Mouse (Mus musculus) liver, embryonic 16.5 days (tissue): ENCODE measurements around the gene Pus10. TPM values are rescaled to one million over a fixed set of nuclear protein-coding genes. Genes with fewer than 3 reads are reported as not detected.

ENCODE experiments used
- ATAC-seq: fragments of 200-750 bp; cut with Nextera tagmentation; 2 replicates; pipeline ENCODE4 v1.8.0; 2017; ENCODE audit warnings: low read depth, mild to moderate bottlenecking, moderate number of reproducible peaks, moderate library complexity
- H3K27ac ChIP-seq: fragments of 300-500 bp; sonication (generic); 2 replicates; pipeline ENCODE4 v1.5.1; 2014; ENCODE audit warnings: mild to moderate bottlenecking, low read length
- H3K27me3 ChIP-seq: fragments of 300-500 bp; sonication (generic); 2 replicates; pipeline ENCODE4 v1.6.1; 2014; ENCODE audit warnings: low read depth, low read length, mixed read lengths; ENCODE audit not compliant: control insufficient read depth, insufficient read depth
- H3K36me3 ChIP-seq: fragments of 300-500 bp; sonication (generic); 2 replicates; pipeline ENCODE4 v1.6.1; 2014; ENCODE audit warnings: mild to moderate bottlenecking; ENCODE audit not compliant: control insufficient read depth, insufficient read depth
- H3K4me1 ChIP-seq: fragments of 300-500 bp; sonication (generic); 2 replicates; pipeline ENCODE4 v1.6.1; 2014; ENCODE audit warnings: low read depth, low read length, mixed read lengths; ENCODE audit not compliant: control insufficient read depth
- H3K4me2 ChIP-seq: fragments of 300-500 bp; sonication (generic); 2 replicates; pipeline ENCODE4 v1.6.1; 2014; ENCODE audit warnings: low read depth, low read length, mixed read lengths
- H3K4me3 ChIP-seq: fragments of 300-500 bp; sonication (generic); 2 replicates; pipeline ENCODE4 v1.5.1; 2014; ENCODE audit warnings: low read depth, mild to moderate bottlenecking, low read length
- H3K9ac ChIP-seq: fragments of 300-500 bp; sonication (generic); 2 replicates; pipeline ENCODE4 v1.6.1; 2014; ENCODE audit warnings: low read depth, low read length
- H3K9me3 ChIP-seq: fragments of 300-500 bp; sonication (generic); replicated peaks from 2 replicates; pipeline ENCODE4 v1.6.1; 2016; ENCODE audit warnings: low read length; ENCODE audit not compliant: control insufficient read depth
- WGBS: fragments of 180-500 bp; shearing (Covaris S2); extraction: QIAGEN DNeasy Blood & Tissue Kit; methylation state at CpG from one replicate; pipeline ENCODE4 v1.1.7; 2014; ENCODE audit not compliant: insufficient replicate concordance; 5-methylcytosine and 5-hydroxymethylcytosine counted together
- polyA plus RNA-seq: library from polyadenylated mRNA; unstranded; fragments of >200 nt; fragmentation: Nextera tagmentation; extraction: Ambion mirVana; gene quantifications from 2 replicates; pipeline ENCODE4 v1.2.1, GENCODE M21; 2015

Pus10 gene
- polyA plus RNA-seq: 9.7 and 11.4 TPM in 2 replicates

GRCm38 (mm10) chr11:23665311-23665786 lies at the start of gene Pus10:
Pus10 (plus strand) TSS chr11:23665674.
- Histone ChIP-seq H3K27ac (peak within 1 kb of the TSS; percentile 92), H3K4me3 (peak within 1 kb of the TSS; percentile 91), H3K27me3 (no peaks in the 10 kb centered on the region), H3K4me2 (peak within 1 kb of the TSS; percentile 88), H3K4me1 (peaks cover 4% of the 10 kb centered on the region), H3K9ac (peak within 1 kb of the TSS; percentile 96), H3K9me3 (no peaks in the 10 kb centered on the region), H3K36me3 (no peaks in the 10 kb centered on the region)
- WGBS: under 1% methylated on average over 40 of the region's 40 CpGs
- ATAC-seq: peak; percentile 47

GRCm38 (mm10) chr11:23618995-23619394 lies 46.5 kb upstream of the Pus10 start:
- Histone ChIP-seq H3K9ac (no peak overlapping the region), H3K4me2 (no peak overlapping the region)
- WGBS: 44% methylated on average over 5 of the region's 5 CpGs

GRCm38 (mm10) chr11:23630664-23631063 lies 34.8 kb upstream of the Pus10 start:
- H3K36me3 ChIP-seq: no peaks in the 10 kb centered on the region

More at GRCm38 (mm10) chr11:23618995-23619394, 46.5 kb upstream of the Pus10 start:
- no peaks in the 10 kb centered on the region for H3K36me3 ChIP-seq
- no peak overlapping the region for H3K27ac ChIP-seq
- H3K4me1 ChIP-seq: no peaks in the 10 kb centered on the region
- H3K27me3 ChIP-seq: no peaks in the 10 kb centered on the region
- ATAC-seq: no peak
- H3K4me3 ChIP-seq: no peak overlapping the region
- H3K9me3 ChIP-seq: no peaks in the 10 kb centered on the region

GRCm38 (mm10) chr11:23632945-23633878 lies 32.3 kb upstream of the Pus10 start, which contains the start of gene 0610010F05Rik:
0610010F05Rik (minus strand) TSS chr11:23633639.
- Histone ChIP-seq H3K9me3 (no peaks in the 10 kb centered on the region), H3K4me3 (peak within 1 kb of the TSS; percentile 90), H3K27ac (peak within 1 kb of the TSS; percentile 85), H3K27me3 (no peaks in the 10 kb centered on the region), H3K4me1 (peaks cover 12% of the 10 kb centered on the region), H3K36me3 (no peaks in the 10 kb centered on the region; the same call in 1 of the 2 replicates), H3K9ac (peak within 1 kb of the TSS; percentile 93), H3K4me2 (peak within 1 kb of the TSS; percentile 97)
- ATAC-seq: peak; percentile 99
- under 1% methylated on average over 84 of the region's 103 CpGs for WGBS

More at GRCm38 (mm10) chr11:23630664-23631063, 34.8 kb upstream of the Pus10 start:
- H3K4me3 ChIP-seq: no peak overlapping the region
- H3K27me3 ChIP-seq: no peaks in the 10 kb centered on the region
- H3K27ac ChIP-seq: no peak overlapping the region
- no peaks in the 10 kb centered on the region for H3K9me3 ChIP-seq
- no peak overlapping the region for H3K9ac ChIP-seq
- peaks cover 12% of the 10 kb centered on the region for H3K4me1 ChIP-seq
- no peak overlapping the region for H3K4me2 ChIP-seq
- no peak for ATAC-seq

- 10% methylated on average over 7 of the region's 7 CpGs for WGBS
- no peak for ATAC-seq
Measured at GRCm38 (mm10) chr11:23633879-23634215, 31.6 kb upstream of the Pus10 start.

GRCm38 (mm10) chr11:23634573-23634972 lies 30.9 kb upstream of the Pus10 start:
- Histone ChIP-seq H3K36me3 (no peaks in the 10 kb centered on the region; the same call in 1 of the 2 replicates), H3K4me1 (peaks cover 12% of the 10 kb centered on the region), H3K9ac (peak overlapping the region; percentile 20; the same call in 1 of the 2 replicates), H3K27me3 (no peaks in the 10 kb centered on the region), H3K4me2 (no peak overlapping the region), H3K27ac (no peak overlapping the region), H3K4me3 (no peak overlapping the region), H3K9me3 (no peaks in the 10 kb centered on the region)
- WGBS: 60% methylated on average over 8 of the region's 8 CpGs
- ATAC-seq: no peak

More at GRCm38 (mm10) chr11:23633879-23634215, 31.6 kb upstream of the Pus10 start:
- H3K9me3 ChIP-seq: no peaks in the 10 kb centered on the region
- peak overlapping the region; percentile 61 for H3K27ac ChIP-seq
- peak overlapping the region; percentile 90 for H3K4me3 ChIP-seq
- H3K36me3 ChIP-seq: no peaks in the 10 kb centered on the region; the same call in 1 of the 2 replicates
- peaks cover 12% of the 10 kb centered on the region for H3K4me1 ChIP-seq
- peak overlapping the region; percentile 47; the same call in 1 of the 2 replicates for H3K9ac ChIP-seq
- peak overlapping the region; percentile 91 for H3K4me2 ChIP-seq
- no peaks in the 10 kb centered on the region for H3K27me3 ChIP-seq

GRCm38 (mm10) chr11:23647431-23647830 lies 18.0 kb upstream of the Pus10 start:
- no peaks in the 10 kb centered on the region for H3K27me3 ChIP-seq
- no peak overlapping the region for H3K9ac ChIP-seq
- no peaks in the 10 kb centered on the region for H3K36me3 ChIP-seq
- H3K4me3 ChIP-seq: no peak overlapping the region
- no peaks in the 10 kb centered on the region for H3K9me3 ChIP-seq
- ATAC-seq: no peak
- no peak overlapping the region for H3K27ac ChIP-seq
- H3K4me1 ChIP-seq: no peaks in the 10 kb centered on the region
- H3K4me2 ChIP-seq: no peak overlapping the region

GRCm38 (mm10) chr11:23647835-23648234 lies 17.6 kb upstream of the Pus10 start:
- Histone ChIP-seq H3K4me3 (no peak overlapping the region), H3K4me1 (no peaks in the 10 kb centered on the region), H3K36me3 (no peaks in the 10 kb centered on the region), H3K4me2 (no peak overlapping the region), H3K9ac (no peak overlapping the region), H3K9me3 (no peaks in the 10 kb centered on the region), H3K27ac (no peak overlapping the region), H3K27me3 (no peaks in the 10 kb centered on the region)
- ATAC-seq: no peak
- 69% methylated on average over 3 of the region's 3 CpGs for WGBS

GRCm38 (mm10) chr11:23653666-23654065 lies 11.8 kb upstream of the Pus10 start:
- no peak overlapping the region for H3K27ac ChIP-seq
- no peak overlapping the region for H3K4me2 ChIP-seq
- H3K27me3 ChIP-seq: no peaks in the 10 kb centered on the region
- no peak for ATAC-seq
- no peaks in the 10 kb centered on the region; the same call in 1 of the 2 replicates for H3K4me1 ChIP-seq
- 63% methylated on average over 3 of the region's 3 CpGs for WGBS
- H3K4me3 ChIP-seq: no peak overlapping the region
- H3K9me3 ChIP-seq: no peaks in the 10 kb centered on the region
- H3K36me3 ChIP-seq: no peaks in the 10 kb centered on the region
- H3K9ac ChIP-seq: no peak overlapping the region
